Mouse (Mus musculus) stomach, embryonic 15.5 days (tissue): ENCODE data around the gene Gm21987. TPM values are rescaled to one million over a fixed set of nuclear protein-coding genes. Genes with fewer than 3 reads are reported as not detected.

Source experiments
- ATAC-seq: fragments of 200-750 bp; cut with Nextera tagmentation; 2 replicates; pipeline ENCODE4 v1.8.0; 2017; ENCODE audit warnings: low read depth, moderate number of reproducible peaks, moderate TSS enrichment; ENCODE audit not compliant: insufficient read depth, low FRiP score
- H3K27ac ChIP-seq: fragments of 300-500 bp; sonication (generic); 2 replicates; pipeline ENCODE4 v1.5.1; 2015; ENCODE audit warnings: mild to moderate bottlenecking, inconsistent platforms
- H3K27me3 ChIP-seq: fragments of 300-500 bp; sonication (generic); replicated peaks from 2 replicates; pipeline ENCODE4 v1.6.1; 2015; ENCODE audit warnings: inconsistent platforms
- H3K36me3 ChIP-seq: fragments of 300-500 bp; sonication (generic); 2 replicates; pipeline ENCODE4 v1.6.1; 2015; ENCODE audit warnings: inconsistent platforms
- H3K4me1 ChIP-seq: fragments of 300-500 bp; sonication (generic); 2 replicates; pipeline ENCODE4 v1.6.1; 2015; ENCODE audit warnings: inconsistent platforms
- H3K4me2 ChIP-seq: fragments of 300-500 bp; sonication (generic); 2 replicates; pipeline ENCODE4 v1.6.1; 2015; ENCODE audit warnings: mild to moderate bottlenecking, inconsistent platforms
- H3K4me3 ChIP-seq: fragments of 300-500 bp; sonication (generic); replicated peaks from 2 replicates; pipeline ENCODE4 v1.5.1; 2015; ENCODE audit warnings: inconsistent platforms
- H3K9ac ChIP-seq: fragments of 300-500 bp; sonication (generic); 2 replicates; pipeline ENCODE4 v1.6.1; 2015; ENCODE audit warnings: inconsistent platforms
- H3K9me3 ChIP-seq: fragments of 300-500 bp; sonication (generic); 2 replicates; pipeline ENCODE4 v1.6.1; 2016; ENCODE audit warnings: inconsistent platforms
- WGBS: fragments of 180-500 bp; shearing (Covaris S2); methylation state at CpG from one replicate; pipeline ENCODE4 v1.1.7; 2015; 5-methylcytosine and 5-hydroxymethylcytosine counted together
- polyA plus RNA-seq: library from polyadenylated mRNA; unstranded; fragments of >200 nt; fragmentation: Nextera tagmentation; extraction: Ambion mirVana; gene quantifications from 2 replicates; pipeline ENCODE4 v1.2.1, GENCODE M21; 2015

Gm21987 gene
- polyA plus RNA-seq, 1 experiment from 2014 or later, result not detected

DNA sequence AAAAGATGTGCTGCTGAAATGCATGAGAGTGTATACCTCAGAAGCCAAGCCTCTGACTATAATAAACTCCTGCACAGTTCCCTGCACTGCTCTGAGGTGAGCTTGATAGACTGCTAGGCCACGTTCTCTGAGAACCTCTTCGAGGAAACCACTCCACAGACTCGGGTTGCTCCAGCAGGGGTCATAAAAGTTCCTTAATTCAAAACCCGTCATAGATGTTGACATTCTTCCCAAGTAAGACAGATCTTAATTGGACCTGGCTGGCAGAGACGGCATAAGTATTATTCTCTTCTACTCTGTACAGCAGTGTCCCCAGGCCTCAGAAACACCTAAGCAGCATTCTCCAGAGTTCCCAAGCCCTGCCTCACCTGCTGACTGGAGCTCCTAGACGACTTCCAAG is 4.1 kb downstream of the Gm21987 start:
- H3K4me3 ChIP-seq, result no peak overlapping the region
- ATAC-seq, result no peak
- 58% methylated on average over 6 of the region's 6 CpGs for WGBS

DNA sequence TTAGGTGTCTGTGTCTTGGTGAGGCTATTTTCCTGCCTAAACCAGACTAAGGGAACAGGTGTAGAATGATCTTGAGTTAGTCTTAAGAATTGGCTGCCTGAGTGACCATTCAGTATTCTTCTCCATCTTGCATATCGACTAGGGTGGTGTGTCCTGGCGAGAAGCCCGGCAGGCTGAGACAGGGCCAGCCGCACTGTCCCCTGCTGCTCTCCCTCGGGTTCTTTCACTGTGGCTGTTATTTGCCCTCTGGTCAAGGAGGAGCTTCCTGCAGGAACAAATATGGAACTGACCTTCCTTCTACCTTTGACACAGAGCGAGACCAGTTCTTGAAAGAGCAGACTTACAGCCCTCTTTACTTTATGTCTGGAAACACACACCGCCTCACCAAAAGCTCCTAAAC is 5.2 kb downstream of the Gm21987 start:
- Histone ChIP-seq H3K9me3 (no peaks in the 10 kb centered on the region), H3K4me2 (no peak overlapping the region), H3K4me1 (peaks cover 7% of the 10 kb centered on the region; the same call in 1 of the 2 replicates), H3K4me3 (no peak overlapping the region), H3K27me3 (no peaks in the 10 kb centered on the region), H3K27ac (no peak overlapping the region), H3K9ac (no peak overlapping the region), H3K36me3 (0 out of 2 replicates have a peak, but pooled peaks cover 9% of the 10 kb centered on the region)
- 78% methylated on average over 7 of the region's 7 CpGs for WGBS
- ATAC-seq, result no peak

More for the DNA sequence above, 4.1 kb downstream of the Gm21987 start:
- no peak overlapping the region for H3K27ac ChIP-seq
- H3K9ac ChIP-seq, result no peak overlapping the region
- H3K4me2 ChIP-seq, result no peak overlapping the region
- 0 out of 2 replicates have a peak, but pooled peaks cover 9% of the 10 kb centered on the region for H3K36me3 ChIP-seq
- no peaks in the 10 kb centered on the region for H3K9me3 ChIP-seq
- peaks cover 7% of the 10 kb centered on the region; the same call in 1 of the 2 replicates for H3K4me1 ChIP-seq
- no peaks in the 10 kb centered on the region for H3K27me3 ChIP-seq

DNA sequence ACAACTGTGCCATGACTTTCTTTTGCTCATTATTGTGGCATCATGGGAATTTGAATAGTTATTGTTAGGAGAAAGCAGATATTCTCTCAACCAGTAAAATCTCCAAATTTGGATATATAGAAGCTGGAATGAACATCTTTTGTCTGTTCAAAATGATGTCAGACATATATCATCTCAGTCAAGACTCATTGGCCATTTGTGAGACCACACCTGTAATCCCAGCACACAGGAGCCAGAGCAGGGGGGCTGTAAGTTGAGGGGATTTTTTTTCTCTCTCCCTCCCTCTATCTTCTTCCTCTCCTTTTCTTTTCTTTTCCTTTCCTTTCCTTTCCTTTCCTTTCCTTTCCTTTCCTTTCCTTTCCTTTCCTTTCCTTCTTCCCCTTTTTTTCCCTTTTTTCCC is 6.0 kb downstream of the Gm21987 start:
- Histone ChIP-seq H3K4me2 (no peak overlapping the region), H3K27ac (no peak overlapping the region), H3K36me3 (0 out of 2 replicates have a peak, but pooled peaks cover 9% of the 10 kb centered on the region), H3K4me1 (peaks cover 4% of the 10 kb centered on the region; the same call in 1 of the 2 replicates), H3K4me3 (no peak overlapping the region), H3K27me3 (no peaks in the 10 kb centered on the region), H3K9ac (no peak overlapping the region), H3K9me3 (no peaks in the 10 kb centered on the region)
- no peak for ATAC-seq

DNA sequence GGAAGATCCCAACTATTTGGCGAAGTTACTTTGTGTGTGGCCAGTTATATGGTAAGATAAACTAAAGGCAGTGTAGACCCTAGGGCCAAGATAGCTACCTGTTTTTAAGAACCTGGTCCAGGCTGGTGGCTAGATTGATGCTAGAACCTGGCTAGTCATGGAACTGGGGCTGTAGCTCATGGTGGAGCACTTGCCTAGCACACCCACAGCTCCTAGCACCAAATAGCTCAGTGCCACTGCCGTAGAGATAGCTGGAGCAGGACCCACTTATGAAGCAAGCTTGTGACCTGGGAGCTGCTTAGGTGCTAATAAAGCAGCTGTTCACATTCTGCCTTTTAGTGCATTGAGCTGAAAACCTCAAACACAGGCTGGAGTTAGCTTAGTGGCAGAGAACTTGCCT is 6.8 kb downstream of the Gm21987 start:
- WGBS, result 85% methylated on average over 2 of the region's 2 CpGs
- Histone ChIP-seq H3K27ac (no peak overlapping the region), H3K9ac (no peak overlapping the region)

DNA sequence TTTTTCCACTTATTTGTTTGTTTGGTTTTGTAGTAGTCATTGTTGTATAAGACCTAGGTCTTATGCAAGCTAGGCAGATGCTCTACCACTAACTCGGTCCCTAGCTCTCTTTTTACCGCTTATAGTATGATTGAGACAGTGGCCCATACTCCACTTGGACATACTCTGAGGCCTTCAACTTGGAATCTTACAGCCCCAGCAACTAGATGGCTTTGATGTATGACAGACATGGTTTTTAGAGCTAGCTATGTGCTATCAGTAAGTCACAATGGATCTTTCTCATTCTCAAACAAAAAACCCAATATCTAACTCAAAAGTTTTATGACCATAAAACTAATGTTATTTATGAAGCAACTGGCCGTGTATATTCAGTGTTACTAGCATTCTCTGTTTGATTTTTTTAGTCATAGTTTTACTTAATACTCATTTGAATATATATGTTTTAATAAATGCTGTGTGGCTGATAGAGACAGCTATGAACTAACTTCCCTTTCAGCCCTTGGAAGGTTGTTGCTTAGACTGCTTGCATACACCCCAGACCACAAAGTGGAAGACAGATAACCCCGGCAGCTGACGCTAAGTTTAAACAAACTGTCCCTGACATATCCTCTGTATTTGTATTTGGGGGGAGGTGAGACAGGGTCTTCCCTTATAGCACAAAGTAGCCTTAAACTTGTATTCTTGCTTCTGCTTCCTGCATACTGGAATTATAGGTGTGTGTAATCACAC is 7.5 kb downstream of the Gm21987 start:
- H3K9ac ChIP-seq, result no peak overlapping the region
- no peaks in the 10 kb centered on the region for H3K27me3 ChIP-seq
- no peaks in the 10 kb centered on the region for H3K9me3 ChIP-seq
- H3K4me2 ChIP-seq, result no peak overlapping the region
- ATAC-seq, result no peak
- H3K4me3 ChIP-seq, result no peak overlapping the region
- H3K27ac ChIP-seq, result no peak overlapping the region
- 62% methylated on average over 5 of the region's 5 CpGs for WGBS
- 0 out of 2 replicates have a peak, but pooled peaks cover 9% of the 10 kb centered on the region for H3K36me3 ChIP-seq
- H3K4me1 ChIP-seq, result no peaks in the 10 kb centered on the region

More for the DNA sequence above, 6.8 kb downstream of the Gm21987 start:
- Histone ChIP-seq H3K4me2 (no peak overlapping the region), H3K36me3 (0 out of 2 replicates have a peak, but pooled peaks cover 9% of the 10 kb centered on the region), H3K9me3 (no peaks in the 10 kb centered on the region), H3K4me3 (no peak overlapping the region), H3K4me1 (no peaks in the 10 kb centered on the region), H3K27me3 (no peaks in the 10 kb centered on the region)
- ATAC-seq, result no peak

DNA sequence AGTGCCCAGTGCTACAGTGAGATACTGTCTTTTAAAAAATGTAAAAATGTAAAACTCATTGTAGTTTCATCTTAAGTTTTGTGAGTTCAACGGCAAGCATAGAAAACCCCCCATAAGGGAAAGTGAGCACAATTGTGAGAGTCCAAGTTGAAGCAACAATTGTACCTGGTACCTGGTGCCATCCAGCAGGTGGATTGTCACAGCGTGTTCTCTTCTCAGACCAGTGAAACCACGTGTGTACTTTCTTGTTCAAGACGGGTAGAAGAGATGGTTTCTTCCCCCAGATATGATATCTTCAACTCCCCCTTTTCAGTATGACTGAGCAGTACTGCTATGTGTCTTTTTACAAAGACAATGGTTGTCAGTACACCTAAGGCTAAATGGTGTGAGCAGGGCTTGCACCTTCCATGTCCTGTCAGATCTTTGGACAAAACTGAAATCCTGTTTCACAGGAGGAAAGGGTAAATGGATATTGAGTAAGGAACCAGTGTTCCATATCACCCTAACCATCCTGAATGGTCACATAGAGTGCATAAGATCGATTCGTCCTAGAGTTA is 11.5 kb downstream of the Gm21987 start:
- no peak overlapping the region for H3K9ac ChIP-seq
- WGBS, result 86% methylated on average over 6 of the region's 6 CpGs
- H3K4me1 ChIP-seq, result peaks cover 8% of the 10 kb centered on the region
- no peak overlapping the region for H3K4me3 ChIP-seq
- no peak for ATAC-seq
- 0 out of 2 replicates have a peak, but pooled peaks cover 4% of the 10 kb centered on the region for H3K36me3 ChIP-seq
- H3K4me2 ChIP-seq, result no peak overlapping the region
- H3K27ac ChIP-seq, result no peak overlapping the region
- no peaks in the 10 kb centered on the region for H3K27me3 ChIP-seq
- no peaks in the 10 kb centered on the region for H3K9me3 ChIP-seq

DNA sequence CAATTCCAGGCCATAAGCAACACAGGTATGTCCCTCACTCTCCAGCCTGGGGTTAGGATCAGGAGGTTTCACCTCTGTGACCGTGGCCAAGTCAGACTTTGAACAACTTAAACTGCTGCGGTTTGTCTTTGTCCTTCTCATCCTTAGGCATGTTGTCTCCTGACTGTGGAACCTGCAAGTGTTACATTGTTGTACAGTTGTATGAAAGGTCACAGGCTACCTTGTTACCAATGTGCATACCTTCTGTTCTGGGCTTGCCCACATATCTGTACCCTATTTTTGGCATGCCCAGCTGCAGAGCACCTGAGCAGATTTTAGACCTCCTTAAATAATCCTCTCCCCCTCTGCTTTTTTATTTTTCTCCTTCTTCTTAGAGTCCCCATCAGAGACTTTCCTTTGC is 12.4 kb downstream of the Gm21987 start:
- H3K9me3 ChIP-seq, result no peaks in the 10 kb centered on the region

DNA sequence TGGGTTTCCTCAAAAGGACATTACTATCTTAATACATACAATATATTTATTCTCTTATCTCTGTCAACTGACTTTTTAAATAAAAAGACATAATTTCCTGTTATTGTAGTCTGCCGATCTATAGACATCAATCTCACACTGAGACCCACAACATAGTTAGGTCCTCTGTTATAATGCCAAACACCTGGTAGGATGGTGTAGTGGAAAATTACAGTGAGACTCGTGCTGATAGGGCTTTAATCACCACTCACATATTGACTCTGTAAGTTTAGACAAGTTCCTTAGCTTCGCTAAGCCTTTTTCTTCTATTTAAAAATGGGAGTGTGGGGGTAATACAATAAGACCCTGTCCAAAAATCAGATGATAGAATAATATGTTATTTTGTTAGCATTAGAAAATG is 13.0 kb downstream of the Gm21987 start:
- no peak for ATAC-seq
- H3K4me3 ChIP-seq, result no peak overlapping the region
- H3K4me2 ChIP-seq, result no peak overlapping the region
- H3K27ac ChIP-seq, result no peak overlapping the region
- peaks cover 8% of the 10 kb centered on the region for H3K4me1 ChIP-seq
- H3K9ac ChIP-seq, result no peak overlapping the region
- H3K27me3 ChIP-seq, result no peaks in the 10 kb centered on the region
- H3K9me3 ChIP-seq, result no peaks in the 10 kb centered on the region
- WGBS, result 60% methylated on average over 3 of the region's 3 CpGs
- no peaks in the 10 kb centered on the region for H3K36me3 ChIP-seq

More for the DNA sequence above, 12.4 kb downstream of the Gm21987 start:
- H3K36me3 ChIP-seq, result no peaks in the 10 kb centered on the region
- no peaks in the 10 kb centered on the region for H3K27me3 ChIP-seq
- H3K27ac ChIP-seq, result no peak overlapping the region
- no peak overlapping the region for H3K9ac ChIP-seq
- no peak overlapping the region for H3K4me3 ChIP-seq
- ATAC-seq, result no peak
- no peak overlapping the region for H3K4me2 ChIP-seq
- 80% methylated on average over 2 of the region's 2 CpGs for WGBS
- peaks cover 8% of the 10 kb centered on the region for H3K4me1 ChIP-seq

DNA sequence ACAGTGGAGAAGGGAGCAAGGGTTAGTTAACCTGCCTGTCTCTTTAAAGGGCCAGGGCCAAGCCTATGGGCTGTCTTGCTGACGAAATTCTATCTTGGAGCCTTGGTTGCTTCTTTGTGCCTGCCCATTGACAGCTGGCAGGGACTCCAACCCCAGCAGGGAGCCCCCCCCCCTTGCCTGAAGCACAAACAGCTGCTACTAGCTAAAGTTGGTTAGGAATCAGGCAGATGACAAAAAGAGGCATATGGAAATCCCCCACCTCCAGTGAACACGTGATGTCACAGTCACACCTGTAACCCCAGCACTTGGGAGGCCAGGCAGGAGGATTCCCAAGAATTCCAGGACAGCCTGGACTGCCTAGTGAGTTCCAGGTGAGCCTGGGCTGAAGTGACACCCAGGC is 13.5 kb downstream of the Gm21987 start:
- no peak overlapping the region for H3K4me2 ChIP-seq
- 30% methylated on average over 2 of the region's 2 CpGs for WGBS
- no peak for ATAC-seq

DNA sequence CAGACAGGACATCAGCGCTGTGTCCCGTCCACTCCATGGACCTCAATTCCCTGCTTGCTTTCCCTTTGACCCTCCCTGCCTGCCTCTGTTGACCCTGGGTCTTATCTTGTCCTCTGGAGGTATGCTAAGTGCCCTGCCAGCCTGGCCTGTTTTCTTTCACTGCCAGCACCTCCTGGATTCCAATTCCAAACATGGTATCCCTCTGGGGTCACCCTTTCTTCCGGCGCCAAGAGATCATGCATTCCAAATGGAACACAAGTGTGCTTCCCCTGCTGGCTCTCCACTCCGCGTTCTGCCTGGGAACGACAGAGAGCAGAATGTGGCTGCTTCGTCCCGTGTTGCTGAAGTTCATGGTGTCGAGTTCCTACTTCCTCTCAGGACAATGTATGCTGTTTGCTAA is 15.1 kb downstream of the Gm21987 start, which contains the start of gene Popdc2:
Popdc2 (plus strand) TSS at position 277 of the 400 bp plus-strand sequence.
- H3K27ac ChIP-seq, result 0 out of 2 replicates have a peak within 1 kb of the TSS, but pooled peaks have one; percentile 21
- H3K36me3 ChIP-seq, result no peaks in the 10 kb centered on the region
- no peak within 1 kb of the TSS for H3K9ac ChIP-seq
- no peaks in the 10 kb centered on the region for H3K9me3 ChIP-seq
- no peaks in the 10 kb centered on the region for H3K27me3 ChIP-seq
- ATAC-seq, result no peak
- H3K4me2 ChIP-seq, result peak within 1 kb of the TSS; percentile 27
- H3K4me1 ChIP-seq, result peaks cover 8% of the 10 kb centered on the region
- H3K4me3 ChIP-seq, result peak within 1 kb of the TSS; percentile 8
- 11% methylated on average over 10 of the region's 10 CpGs for WGBS

More for the DNA sequence above, 13.5 kb downstream of the Gm21987 start:
- Histone ChIP-seq H3K27ac (no peak overlapping the region), H3K9me3 (no peaks in the 10 kb centered on the region), H3K4me1 (peaks cover 8% of the 10 kb centered on the region), H3K9ac (no peak overlapping the region), H3K36me3 (no peaks in the 10 kb centered on the region), H3K4me3 (no peak overlapping the region), H3K27me3 (no peaks in the 10 kb centered on the region)

DNA sequence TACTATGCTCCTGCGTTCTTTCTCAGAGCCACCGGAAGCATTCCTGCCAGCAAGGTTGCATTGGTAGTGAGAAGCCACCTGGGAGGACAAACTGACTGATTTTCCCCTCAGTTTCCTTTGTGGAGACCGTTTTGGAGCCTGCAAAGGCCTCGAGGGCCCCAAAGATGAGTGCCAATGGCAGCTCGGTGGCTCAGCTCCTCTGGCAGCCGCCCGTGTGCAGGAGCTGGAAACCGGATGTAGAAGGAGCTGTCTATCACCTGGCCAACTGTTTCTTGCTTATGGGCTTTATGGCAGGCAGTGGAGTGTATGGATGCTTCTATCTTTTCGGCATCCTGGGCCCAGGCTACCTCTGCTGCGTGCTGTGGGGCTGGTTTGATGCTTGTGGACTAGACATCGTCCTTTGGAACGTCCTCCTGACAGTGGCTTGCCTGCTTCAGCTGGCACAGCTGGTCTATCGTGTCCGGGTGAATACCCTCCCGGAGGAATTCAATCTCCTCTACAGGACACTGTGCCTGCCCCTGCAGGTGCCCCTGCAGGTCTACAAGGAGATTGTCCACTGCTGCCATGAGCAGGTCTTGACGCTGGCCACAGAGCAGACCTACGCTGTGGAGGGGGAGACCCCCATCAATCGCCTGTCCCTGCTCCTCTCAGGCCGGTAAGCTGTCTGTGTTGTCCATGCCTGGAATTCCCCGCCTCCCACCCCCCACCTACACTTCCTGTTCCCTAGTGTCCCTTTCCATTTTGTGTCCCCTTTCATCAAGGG is 15.8 kb downstream of the Gm21987 start:
- H3K4me1 ChIP-seq, result peaks cover 8% of the 10 kb centered on the region
- no peak for ATAC-seq
- H3K9ac ChIP-seq, result no peak overlapping the region
- peak overlapping the region; percentile 8 for H3K4me3 ChIP-seq
- 0 out of 2 replicates have a peak overlapping the region, but pooled peaks have one; percentile 21 for H3K27ac ChIP-seq
- 65% methylated on average over 20 of the region's 20 CpGs for WGBS
- H3K36me3 ChIP-seq, result no peaks in the 10 kb centered on the region
- no peaks in the 10 kb centered on the region for H3K9me3 ChIP-seq
- H3K4me2 ChIP-seq, result peak overlapping the region; percentile 27
- H3K27me3 ChIP-seq, result no peaks in the 10 kb centered on the region

DNA sequence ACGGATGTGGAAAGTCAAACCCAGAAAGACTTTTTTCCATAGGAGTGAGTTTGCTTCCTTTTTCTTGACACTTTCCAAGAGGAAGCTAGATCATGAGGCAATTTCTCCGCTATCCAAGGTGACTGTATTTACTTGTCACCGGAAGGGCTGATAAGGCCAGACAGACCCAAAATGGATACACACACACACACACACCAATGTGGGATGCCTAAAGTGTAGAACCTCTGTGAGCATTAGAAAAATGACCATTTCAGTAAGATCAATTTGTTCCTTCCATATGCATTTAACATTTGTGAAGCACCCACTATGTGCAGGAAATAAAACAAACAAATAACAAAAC is 16.4 kb downstream of the Gm21987 start:
- H3K4me1 ChIP-seq, result peaks cover 8% of the 10 kb centered on the region
- no peaks in the 10 kb centered on the region for H3K27me3 ChIP-seq
- WGBS, result 55% methylated on average over 3 of the region's 3 CpGs
- H3K9ac ChIP-seq, result no peak overlapping the region
- no peaks in the 10 kb centered on the region for H3K36me3 ChIP-seq
- no peak for ATAC-seq
- H3K27ac ChIP-seq, result no peak overlapping the region
- peak overlapping the region; percentile 12; the same call in 1 of the 2 replicates for H3K4me2 ChIP-seq
- H3K9me3 ChIP-seq, result no peaks in the 10 kb centered on the region
- H3K4me3 ChIP-seq, result peak overlapping the region; percentile 8
